Mouse (Mus musculus) midbrain, embryonic 15.5 days (tissue): Measurements from ENCODE around the gene Abca4. TPM values are rescaled to one million over a fixed set of nuclear protein-coding genes. Genes with fewer than 3 reads are reported as not detected.
"Not testable (repeated sequence)": the region's sequence is repeated elsewhere in the genome, so short reads cannot be mapped to it uniquely, and the experiment has no call there.

Experiments
- ATAC-seq: fragments of 200-750 bp; cut with Nextera tagmentation; replicated peaks from 2 replicates; pipeline ENCODE4 v1.8.0; 2017; ENCODE audit warnings: moderate TSS enrichment
- H3K27ac ChIP-seq: fragments of 300-500 bp; sonication (generic); 2 replicates; pipeline ENCODE4 v1.5.1; 2015; ENCODE audit warnings: mild to moderate bottlenecking, inconsistent platforms
- H3K27me3 ChIP-seq: fragments of 300-500 bp; sonication (generic); replicated peaks from 2 replicates; pipeline ENCODE4 v1.6.1; 2015; ENCODE audit warnings: inconsistent platforms
- H3K36me3 ChIP-seq: fragments of 300-500 bp; sonication (generic); replicated peaks from 2 replicates; pipeline ENCODE4 v1.6.1; 2015; ENCODE audit warnings: inconsistent platforms
- H3K4me1 ChIP-seq: fragments of 300-500 bp; sonication (generic); 2 replicates; pipeline ENCODE4 v1.6.1; 2015; ENCODE audit warnings: inconsistent platforms
- H3K4me2 ChIP-seq: fragments of 300-500 bp; sonication (generic); 2 replicates; pipeline ENCODE4 v1.6.1; 2015; ENCODE audit warnings: inconsistent platforms, mild to moderate bottlenecking, moderate library complexity
- H3K4me3 ChIP-seq: fragments of 300-500 bp; sonication (generic); 2 replicates; pipeline ENCODE4 v1.5.1; 2015; ENCODE audit warnings: mild to moderate bottlenecking, inconsistent platforms
- H3K9ac ChIP-seq: fragments of 300-500 bp; sonication (generic); 2 replicates; pipeline ENCODE4 v1.6.1; 2015; ENCODE audit warnings: mild to moderate bottlenecking, inconsistent platforms
- H3K9me3 ChIP-seq: fragments of 300-500 bp; sonication (generic); 2 replicates; pipeline ENCODE4 v1.6.1; 2016; ENCODE audit warnings: inconsistent platforms
- WGBS: fragments of 180-500 bp; shearing (Covaris S2); methylation state at CpG from one replicate; pipeline ENCODE4 v1.1.7; 2015; ENCODE audit warnings: mixed read lengths; 5-methylcytosine and 5-hydroxymethylcytosine counted together
- polyA plus RNA-seq: library from polyadenylated mRNA; unstranded; fragments of >200 nt; fragmentation: Nextera tagmentation; extraction: Ambion mirVana; gene quantifications from 2 replicates; pipeline ENCODE4 v1.2.1, GENCODE M21; 2015

The Abca4 gene
- polyA plus RNA-seq, 1 experiment from 2014 or later, result 1.3 TPM

GRCm38 (mm10) chr3:122210846-122211245 is 166.6 kb downstream of the Abca4 start:
- H3K36me3 ChIP-seq, result no peaks in the 10 kb centered on the region
- H3K27me3 ChIP-seq, result no peaks in the 10 kb centered on the region
- no peaks in the 10 kb centered on the region for H3K4me1 ChIP-seq
- H3K27ac ChIP-seq, result no peak overlapping the region
- WGBS, result 87% methylated on average over 7 of the region's 7 CpGs
- H3K4me3 ChIP-seq, result no peak overlapping the region
- H3K9me3 ChIP-seq, result no peaks in the 10 kb centered on the region
- no peak overlapping the region for H3K4me2 ChIP-seq
- H3K9ac ChIP-seq, result no peak overlapping the region
- ATAC-seq, result no peak

GRCm38 (mm10) chr3:122211446-122212125 is 167.3 kb downstream of the Abca4 start:
- no peak overlapping the region for H3K4me2 ChIP-seq
- H3K4me3 ChIP-seq, result no peak overlapping the region
- no peak overlapping the region for H3K27ac ChIP-seq
- no peak overlapping the region for H3K9ac ChIP-seq
- no peak for ATAC-seq
- H3K4me1 ChIP-seq, result no peaks in the 10 kb centered on the region
- 81% methylated on average over 13 of the region's 13 CpGs for WGBS
- no peaks in the 10 kb centered on the region for H3K36me3 ChIP-seq
- no peaks in the 10 kb centered on the region for H3K9me3 ChIP-seq
- no peaks in the 10 kb centered on the region for H3K27me3 ChIP-seq

DNA sequence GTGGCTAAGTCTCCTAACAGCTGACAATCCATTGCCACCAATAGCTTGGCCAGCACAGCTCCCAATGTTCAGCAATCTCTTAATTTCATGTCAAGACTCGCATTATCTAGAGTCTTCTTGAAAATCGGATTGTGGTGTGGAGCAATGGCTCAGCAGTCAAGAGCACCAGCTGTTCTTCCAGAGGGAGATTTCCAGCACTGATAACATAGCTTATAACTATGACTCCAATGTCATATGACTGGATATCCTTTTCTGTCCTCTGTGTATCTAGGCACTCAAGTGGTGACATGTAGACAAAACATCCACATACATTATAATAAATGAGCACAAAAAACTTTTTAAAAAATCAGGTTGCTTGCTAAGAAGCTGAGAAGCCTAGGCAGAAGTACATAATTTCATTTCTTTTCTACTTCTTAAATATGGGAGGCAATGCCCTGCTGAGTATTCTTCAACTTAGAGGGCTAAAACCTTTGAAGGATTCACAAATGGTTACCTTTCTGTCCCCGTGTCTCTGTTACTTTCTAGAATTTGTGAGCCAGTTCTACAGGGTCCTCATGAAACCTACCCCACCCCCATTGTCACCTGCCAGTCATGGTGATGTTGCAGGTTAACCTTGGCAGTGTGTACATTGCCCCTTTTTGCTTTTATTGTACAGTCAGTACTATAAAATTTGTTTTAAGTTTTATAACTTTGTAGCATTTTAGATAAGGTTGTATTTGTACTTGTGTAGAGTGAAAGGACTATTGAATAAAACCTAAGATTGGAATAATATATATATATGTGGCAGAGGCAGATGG is 177.2 kb downstream of the Abca4 start:
- H3K27ac ChIP-seq, result no peak overlapping the region
- no peaks in the 10 kb centered on the region for H3K27me3 ChIP-seq
- WGBS, result 94% methylated on average over 3 of the region's 3 CpGs
- no peak overlapping the region for H3K4me2 ChIP-seq
- ATAC-seq, result no peak
- no peak overlapping the region for H3K4me3 ChIP-seq
- no peaks in the 10 kb centered on the region for H3K36me3 ChIP-seq
- no peak overlapping the region for H3K9ac ChIP-seq
- H3K9me3 ChIP-seq, result no peaks in the 10 kb centered on the region
- H3K4me1 ChIP-seq, result no peaks in the 10 kb centered on the region

DNA sequence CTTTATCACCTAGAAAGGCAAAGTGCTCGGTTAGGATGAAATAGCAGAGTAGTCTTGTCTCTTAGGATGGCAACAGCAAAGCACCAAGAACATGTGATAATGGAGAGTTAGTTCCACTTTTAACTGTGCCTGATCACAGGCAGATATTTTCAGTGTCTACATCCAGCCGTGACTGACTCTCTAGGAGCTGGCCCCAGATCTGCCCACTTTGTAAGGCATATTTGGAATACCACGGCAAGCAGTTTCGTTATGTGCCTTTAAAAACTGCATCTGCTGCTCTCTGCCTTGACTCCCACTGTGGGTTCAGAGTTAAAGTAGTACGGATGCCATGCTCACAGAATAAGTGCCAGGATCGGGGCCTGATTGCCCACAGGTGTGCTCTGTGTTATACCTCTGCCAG is 182.7 kb downstream of the Abca4 start:
- ATAC-seq, H3K4me1 ChIP-seq, H3K9me3 ChIP-seq, H3K4me2 ChIP-seq, H3K36me3 ChIP-seq, H3K4me3 ChIP-seq, H3K9ac ChIP-seq, H3K27me3 ChIP-seq, H3K27ac ChIP-seq: not testable (repeated sequence)
- WGBS, result 78% methylated on average over 6 of the region's 6 CpGs

Other genes starting within 250 kb of the Abca4 start
- 65.6 and 70.8 TPM in 2 replicates for gene Abcd3, start 229.1 kb upstream of the Abca4 start, polyA plus RNA-seq
- gene Arhgap29, start 91.9 kb upstream of the Abca4 start, polyA plus RNA-seq, result 18.6 and 20.4 TPM in 2 replicates
- 40.3 and 45.8 TPM in 2 replicates for gene Gclm, start 201.1 kb downstream of the Abca4 start, polyA plus RNA-seq
- gene Dnttip2, start 229.9 kb downstream of the Abca4 start, polyA plus RNA-seq, result 43.9 and 45.2 TPM in 2 replicates
- gene Bcar3, start 249.7 kb downstream of the Abca4 start, polyA plus RNA-seq, result 7.2 and 7.5 TPM in 2 replicates